Mouse (Mus musculus) CH12.LX (cell line): ENCODE measurements around the gene Dgcr6. TPM values are rescaled to one million over a fixed set of nuclear protein-coding genes. Genes with fewer than 3 reads are reported as not detected.

Source experiments
- DNase-seq: peaks from one replicate; pipeline ENCODE4 v3.0.0-alpha.2; 2013; ENCODE audit errors: extremely low read depth
- H3K27ac ChIP-seq: 2 replicates; pipeline ENCODE4 v1.5.1; 2012; ENCODE audit warnings: low read depth, mild to moderate bottlenecking, control low read depth, moderate library complexity; ENCODE audit not compliant: insufficient read depth
- H3K27me3 ChIP-seq: replicated peaks from 2 replicates; pipeline ENCODE3; 2012; ENCODE audit warnings: inconsistent platforms
- H3K36me3 ChIP-seq, 2 experiments: replicated peaks in 1 of 2; 2 replicates each; pipeline versions ENCODE3 to v1.6.1; 2012; ENCODE audit warnings: inconsistent platforms in 1 of 2, low read length in 1 of 2, mild to moderate bottlenecking in 1 of 2, mixed read lengths in 1 of 2, moderate library complexity in 1 of 2; ENCODE audit not compliant: control insufficient read depth in 1 of 2, insufficient read depth in 1 of 2
- H3K4me1 ChIP-seq, 2 experiments: 2 replicates each; pipeline ENCODE4 v1.6.1; 2012; ENCODE audit warnings: inconsistent platforms in 1 of 2, moderate library complexity in 1 of 2; ENCODE audit not compliant: insufficient read depth in 2 of 2, control insufficient read depth in 1 of 2
- H3K4me2 ChIP-seq: 2 replicates; pipeline ENCODE4 v1.6.1; 2012; ENCODE audit warnings: low read depth, mild to moderate bottlenecking, control low read depth; ENCODE audit not compliant: poor library complexity, insufficient read depth, severe bottlenecking
- H3K4me3 ChIP-seq, 3 experiments: fragments of 150-350 bp in 1 of 3; sonication (generic) in 1 of 3; replicated peaks in 1 of 3; 2 replicates each; pipeline versions ENCODE3 to v1.5.1; 2011 to 2012; ENCODE audit warnings: low read depth in 2 of 3, low read length in 2 of 3, mild to moderate bottlenecking in 2 of 3, moderate library complexity in 2 of 3, control low read depth in 1 of 3, improper control_type of control experiment in 1 of 3, inconsistent platforms in 1 of 3, mixed read lengths in 1 of 3; ENCODE audit not compliant: poor library complexity in 1 of 3
- H3K79me2 ChIP-seq: replicated peaks from 2 replicates; pipeline ENCODE4 v1.6.1; 2012; ENCODE audit warnings: mild to moderate bottlenecking, moderate library complexity; ENCODE audit not compliant: control insufficient read depth, poor library complexity, insufficient read depth, severe bottlenecking; ENCODE audit errors: extremely low read depth
- H3K9ac ChIP-seq: 2 replicates; pipeline ENCODE4 v1.6.1; 2012; ENCODE audit warnings: low read depth, mild to moderate bottlenecking, control low read depth, moderate library complexity; ENCODE audit not compliant: insufficient read depth
- H3K9me3 ChIP-seq: replicated peaks from 2 replicates; pipeline ENCODE3; 2012; ENCODE audit warnings: low read length, inconsistent platforms, mixed read lengths
- BHLHE40 ChIP-seq: IDR thresholded peaks from 2 replicates; pipeline ENCODE4 v1.6.1; 2011; ENCODE audit warnings: mild to moderate bottlenecking, low read depth, low read length, improper control_type of control experiment
- CHD1 ChIP-seq: IDR thresholded peaks from 2 replicates; pipeline ENCODE4 v1.6.1; 2012; ENCODE audit warnings: low read depth, low read length, improper control_type of control experiment, inconsistent platforms
- CHD2 ChIP-seq: IDR thresholded peaks from 2 replicates; pipeline ENCODE4 v1.6.1; 2011; ENCODE audit warnings: low read length, improper control_type of control experiment
- CTCF ChIP-seq, 2 experiments: IDR thresholded peaks in 1 of 2; conservative IDR thresholded peaks in 1 of 2; 2 replicates each; pipeline ENCODE4 v1.5.1; 2011 to 2012; ENCODE audit warnings: low read depth in 2 of 2, low read length in 2 of 2, improper control_type of control experiment in 1 of 2, inconsistent platforms in 1 of 2, mild to moderate bottlenecking in 1 of 2, moderate library complexity in 1 of 2
- E2F4 ChIP-seq: IDR thresholded peaks from 2 replicates; pipeline ENCODE4 v1.6.1; 2011; ENCODE audit warnings: low read depth, low read length, improper control_type of control experiment; ENCODE audit not compliant: insufficient replicate concordance
- ETS1 ChIP-seq: conservative IDR thresholded peaks from 2 replicates; pipeline ENCODE4 v1.6.1; 2012; ENCODE audit warnings: low read depth, mild to moderate bottlenecking, inconsistent platforms, low read length, improper control_type of control experiment, moderate library complexity
- IRF4 ChIP-seq: IDR thresholded peaks from 2 replicates; pipeline ENCODE4 v1.6.1; 2014; ENCODE audit warnings: low read depth, mild to moderate bottlenecking, inconsistent platforms, low read length, improper control_type of control experiment
- MAZ ChIP-seq: IDR thresholded peaks from 2 replicates; pipeline ENCODE4 v1.6.1; 2012; ENCODE audit warnings: low read depth, mild to moderate bottlenecking, inconsistent platforms, low read length, improper control_type of control experiment, moderate library complexity
- MEF2A ChIP-seq: IDR thresholded peaks from 2 replicates; pipeline ENCODE4 v1.6.1; 2014; ENCODE audit warnings: low read depth, mild to moderate bottlenecking, inconsistent platforms, low read length, improper control_type of control experiment, borderline replicate concordance
- MYC ChIP-seq: IDR thresholded peaks from 2 replicates; pipeline ENCODE4 v1.6.1; 2011; ENCODE audit warnings: low read depth, mild to moderate bottlenecking, improper control_type of control experiment, low read length
- NRF1 ChIP-seq: IDR thresholded peaks from 2 replicates; pipeline ENCODE4 v1.6.1; 2014; ENCODE audit warnings: low read depth, mild to moderate bottlenecking, inconsistent platforms, low read length, improper control_type of control experiment, moderate library complexity
- POLR2A ChIP-seq: IDR thresholded peaks from 2 replicates; pipeline ENCODE4 v1.6.1; 2011; ENCODE audit warnings: low read depth, mild to moderate bottlenecking, improper control_type of control experiment, low read length
- POLR2AphosphoS2 ChIP-seq: IDR thresholded peaks from 2 replicates; pipeline ENCODE4 v1.6.1; 2011; ENCODE audit warnings: low read depth, low read length, improper control_type of control experiment
- RAD21 ChIP-seq: IDR thresholded peaks from 2 replicates; pipeline ENCODE4 v1.6.1; 2011; ENCODE audit warnings: low read depth, mild to moderate bottlenecking, low read length, improper control_type of control experiment, moderate library complexity
- SIN3A ChIP-seq: IDR thresholded peaks from 2 replicates; pipeline ENCODE4 v1.6.1; 2012; ENCODE audit warnings: low read length, improper control_type of control experiment, inconsistent platforms
- SMC3 ChIP-seq: IDR thresholded peaks from 2 replicates; pipeline ENCODE4 v1.6.1; 2011; ENCODE audit warnings: low read depth, low read length, improper control_type of control experiment
- TCF12 ChIP-seq: IDR thresholded peaks from 2 replicates; pipeline ENCODE4 v1.6.1; 2014; ENCODE audit warnings: low read depth, mild to moderate bottlenecking, inconsistent platforms, low read length, improper control_type of control experiment
- USF1 ChIP-seq: IDR thresholded peaks from 2 replicates; pipeline ENCODE4 v1.6.1; 2014; ENCODE audit warnings: low read depth, mild to moderate bottlenecking, inconsistent platforms, low read length, improper control_type of control experiment
- ZC3H11A ChIP-seq: IDR thresholded peaks from 2 replicates; pipeline ENCODE4 v1.6.1; 2012; ENCODE audit warnings: low read depth, mild to moderate bottlenecking, inconsistent platforms, low read length, improper control_type of control experiment
- ZKSCAN1 ChIP-seq: IDR thresholded peaks from 2 replicates; pipeline ENCODE4 v1.6.1; 2012; ENCODE audit warnings: low read depth, inconsistent platforms, low read length, improper control_type of control experiment, borderline replicate concordance
- dilution Hi-C: fragments of 300-500 bp; cut with MboI; formaldehyde crosslinking; loops from 2 replicates; pipeline ENCODE4 v1.14.3; 2020; ENCODE audit warnings: low sequenced_read_pairs; ENCODE audit not compliant: extremely low pct_unique_long_range_greater_than_20kb, extremely low pct_ligation_motif_present
- in situ Hi-C: fragments of 300-500 bp; cut with MboI; formaldehyde crosslinking; loops from 3 replicates; pipeline ENCODE4 v1.14.3; 2019; ENCODE audit warnings: low sequenced_read_pairs, low pct_ligation_motif_present, low pct_unique_long_range_greater_than_20kb, mixed read lengths
- polyA plus RNA-seq: library from polyadenylated mRNA; unstranded; fragments of >175 nt; gene quantifications from 2 replicates; pipeline ENCODE4 v1.2.1, GENCODE M21; 2012; ENCODE audit warnings: low read depth; ENCODE audit not compliant: insufficient read length
- total RNA-seq, 2 experiments: library from RNA; depleted of rRNA; stranded (reverse); fragments of 300-350 nt in 1 of 2; fragments of >200 nt in 1 of 2; gene quantifications; 2 replicates each; pipeline ENCODE4 v1.2.3; 2012 to 2014

Dgcr6 gene
- total and polyA plus RNA-seq, 3 experiments = 13.0 to 41.5 (median 32.4) TPM

GRCm38 (mm10) chr16:18108221-18108966 is 55.7 kb downstream of the Dgcr6 start:
- DNase-seq = peak; percentile 47
- no peak overlapping the region for H3K4me2 ChIP-seq
- dilution Hi-C loops = no loop called here
- no peaks in the 10 kb centered on the region for H3K79me2 ChIP-seq
- H3K4me1 ChIP-seq = no peaks in the 10 kb centered on the region
- TF ChIP-seq USF1 (no peak), SIN3A (no peak), ETS1 (no peak), POLR2AphosphoS2 (no peak), ZC3H11A (peak; percentile 36; the same call in 1 of the 2 replicates), E2F4 (no peak), POLR2A (no peak), CHD2 (no peak), NRF1 (no peak), MEF2A (no peak), CHD1 (no peak), CTCF (conservative IDR thresholded peaks at IDR 0.05 in 1 of 2, IDR thresholded peaks at IDR 0.05 in 1 of 2; ENCODE audit: low read depth in 2 of 2, low read length in 2 of 2) (peak; percentile 41 to 94), SMC3 (peak; percentile 85), BHLHE40 (no peak), IRF4 (no peak), MAZ (no peak), RAD21 (peak; percentile 94), ZKSCAN1 (no peak)
- H3K27me3 ChIP-seq = peaks cover 80% of the 10 kb centered on the region
- no peak overlapping the region for H3K4me3 ChIP-seq
- no peak overlapping the region for H3K9ac ChIP-seq
- in situ Hi-C loops = no loop called here
- peaks cover 31% of the 10 kb centered on the region for H3K9me3 ChIP-seq
- H3K36me3 ChIP-seq = no peaks in the 10 kb centered on the region
- H3K27ac ChIP-seq = no peak overlapping the region

- dilution Hi-C loops = no loop called here
- no peak for TF ChIP-seq MYC
- no peak for TF ChIP-seq MEF2A
- no peak for TF ChIP-seq POLR2AphosphoS2
- TF ChIP-seq TCF12 = no peak
Observed at GRCm38 (mm10) chr16:18111042-18111441, 58.4 kb downstream of the Dgcr6 start.

More at GRCm38 (mm10) chr16:18111042-18111441, 58.4 kb downstream of the Dgcr6 start:
- no peak overlapping the region for H3K9ac ChIP-seq
- H3K4me3 ChIP-seq = no peak overlapping the region
- DNase-seq = no peak
- H3K4me1 ChIP-seq = no peaks in the 10 kb centered on the region
- no peak overlapping the region for H3K27ac ChIP-seq
- H3K36me3 ChIP-seq = no peaks in the 10 kb centered on the region
- H3K4me2 ChIP-seq = no peak overlapping the region
- peaks cover 80% of the 10 kb centered on the region for H3K27me3 ChIP-seq
- H3K79me2 ChIP-seq = no peaks in the 10 kb centered on the region
- in situ Hi-C loops = no loop called here
- H3K9me3 ChIP-seq = peaks cover 31% of the 10 kb centered on the region
